Mouse (Mus musculus) intestine, postnatal 0 days (tissue): ENCODE data around the gene St3gal5. TPM values are rescaled to one million over a fixed set of nuclear protein-coding genes. Genes with fewer than 3 reads are reported as not detected.

Experiments used
- ATAC-seq: fragments of 200-750 bp; cut with Nextera tagmentation; 2 replicates; pipeline ENCODE4 v1.8.0; 2017; ENCODE audit warnings: mild to moderate bottlenecking, moderate TSS enrichment, moderate library complexity
- H3K27ac ChIP-seq: fragments of 300-500 bp; sonication (generic); 2 replicates; pipeline ENCODE4 v1.5.1; 2014; ENCODE audit warnings: mild to moderate bottlenecking, low read depth, low read length, moderate library complexity
- H3K27me3 ChIP-seq: fragments of 300-500 bp; sonication (generic); replicated peaks from 2 replicates; pipeline ENCODE4 v1.6.1; 2014; ENCODE audit warnings: low read length, mixed read lengths; ENCODE audit not compliant: control insufficient read depth, insufficient read depth
- H3K36me3 ChIP-seq: fragments of 300-500 bp; sonication (generic); 2 replicates; pipeline ENCODE4 v1.6.1; 2014; ENCODE audit warnings: mild to moderate bottlenecking, moderate library complexity; ENCODE audit not compliant: control insufficient read depth, insufficient read depth
- H3K4me1 ChIP-seq: fragments of 300-500 bp; sonication (generic); replicated peaks from 2 replicates; pipeline ENCODE4 v1.6.1; 2014; ENCODE audit warnings: antibody characterized with exemption, low read length, mixed read lengths; ENCODE audit not compliant: control insufficient read depth, insufficient read depth
- H3K4me2 ChIP-seq: fragments of 300-500 bp; sonication (generic); replicated peaks from 2 replicates; pipeline ENCODE4 v1.6.1; 2014; ENCODE audit warnings: low read depth, mild to moderate bottlenecking, moderate library complexity
- H3K4me3 ChIP-seq: fragments of 300-500 bp; sonication (generic); 2 replicates; pipeline ENCODE4 v1.5.1; 2014; ENCODE audit warnings: low read depth, low read length
- H3K9ac ChIP-seq: fragments of 300-500 bp; sonication (generic); 2 replicates; pipeline ENCODE4 v1.6.1; 2014; ENCODE audit warnings: mild to moderate bottlenecking, low read depth, low read length
- H3K9me3 ChIP-seq: fragments of 300-500 bp; sonication (generic); 2 replicates; pipeline ENCODE4 v1.6.1; 2016; ENCODE audit warnings: mixed run types; ENCODE audit not compliant: control insufficient read depth
- CTCF ChIP-seq: sonication (generic); IDR thresholded peaks from 2 replicates; pipeline ENCODE4 v1.5.1; 2016; ENCODE audit warnings: low read depth, mild to moderate bottlenecking, control low read depth, antibody characterized with exemption, moderate library complexity
- WGBS: fragments of 180-500 bp; shearing (Covaris S2); extraction: QIAGEN DNeasy Blood & Tissue Kit; methylation state at CpG from one replicate; pipeline ENCODE4 v1.1.7; 2014; 5-methylcytosine and 5-hydroxymethylcytosine counted together
- polyA plus RNA-seq: library from polyadenylated mRNA; unstranded; fragments of >200 nt; fragmentation: Nextera tagmentation; extraction: Ambion mirVana; gene quantifications from 2 replicates; pipeline ENCODE4 v1.2.1, GENCODE M21; 2015

St3gal5 gene
- polyA plus RNA-seq, 1 experiment from 2014 or later, result 69.0 TPM

GRCm38 (mm10) chr6:72108941-72109892 is 11.8 kb downstream of the St3gal5 start:
- Histone ChIP-seq H3K4me1 (no peaks in the 10 kb centered on the region), H3K4me2 (no peak overlapping the region), H3K9ac (no peak overlapping the region), H3K4me3 (no peak overlapping the region), H3K9me3 (no peaks in the 10 kb centered on the region), H3K27me3 (no peaks in the 10 kb centered on the region), H3K27ac (no peak overlapping the region), H3K36me3 (no peaks in the 10 kb centered on the region)
- TF ChIP-seq CTCF, result no peak
- WGBS, result 66% methylated on average over 14 of the region's 14 CpGs
- ATAC-seq, result no peak

- Histone ChIP-seq H3K4me1 (no peaks in the 10 kb centered on the region), H3K9me3 (no peaks in the 10 kb centered on the region), H3K27me3 (no peaks in the 10 kb centered on the region), H3K9ac (no peak overlapping the region), H3K4me3 (no peak overlapping the region), H3K4me2 (no peak overlapping the region), H3K36me3 (no peaks in the 10 kb centered on the region), H3K27ac (no peak overlapping the region)
- no peak for ATAC-seq
- TF ChIP-seq CTCF, result no peak
- WGBS, result 83% methylated on average over 3 of the region's 3 CpGs
These were observed 13.2 kb downstream of the St3gal5 start for GRCm38 (mm10) chr6:72110577-72110976.

- H3K4me3 ChIP-seq, result no peak overlapping the region
- H3K27ac ChIP-seq, result no peak overlapping the region
- no peak for TF ChIP-seq CTCF
- no peak overlapping the region for H3K4me2 ChIP-seq
- WGBS, result 54% methylated on average over 6 of the region's 6 CpGs
- no peaks in the 10 kb centered on the region for H3K4me1 ChIP-seq
- H3K9me3 ChIP-seq, result no peaks in the 10 kb centered on the region
- H3K27me3 ChIP-seq, result no peaks in the 10 kb centered on the region
- no peak for ATAC-seq
- no peaks in the 10 kb centered on the region for H3K36me3 ChIP-seq
- H3K9ac ChIP-seq, result no peak overlapping the region
These were observed 15.2 kb downstream of the St3gal5 start for GRCm38 (mm10) chr6:72112575-72112974.

- no peak overlapping the region for H3K4me2 ChIP-seq
- no peak for TF ChIP-seq CTCF
- H3K4me1 ChIP-seq, result no peaks in the 10 kb centered on the region
- no peaks in the 10 kb centered on the region for H3K36me3 ChIP-seq
- no peaks in the 10 kb centered on the region for H3K27me3 ChIP-seq
- H3K27ac ChIP-seq, result no peak overlapping the region
- no peak overlapping the region for H3K9ac ChIP-seq
- no peak for ATAC-seq
- H3K4me3 ChIP-seq, result no peak overlapping the region
- H3K9me3 ChIP-seq, result no peaks in the 10 kb centered on the region
- WGBS, result 74% methylated on average over 2 of the region's 2 CpGs
These were observed 15.8 kb downstream of the St3gal5 start for GRCm38 (mm10) chr6:72113093-72113702.

- no peaks in the 10 kb centered on the region for H3K9me3 ChIP-seq
- H3K4me3 ChIP-seq, result no peak overlapping the region
- no peak for ATAC-seq
- no peaks in the 10 kb centered on the region for H3K27me3 ChIP-seq
- no peaks in the 10 kb centered on the region for H3K4me1 ChIP-seq
- no peak overlapping the region for H3K27ac ChIP-seq
- 79% methylated on average over 7 of the region's 7 CpGs for WGBS
- no peak for TF ChIP-seq CTCF
- no peak overlapping the region for H3K9ac ChIP-seq
- no peak overlapping the region for H3K4me2 ChIP-seq
- H3K36me3 ChIP-seq, result no peaks in the 10 kb centered on the region
These were observed 17.5 kb downstream of the St3gal5 start for GRCm38 (mm10) chr6:72114902-72115301.

GRCm38 (mm10) chr6:72117322-72117968 is 20.1 kb downstream of the St3gal5 start:
- no peak overlapping the region for H3K4me3 ChIP-seq
- TF ChIP-seq CTCF, result no peak
- H3K36me3 ChIP-seq, result no peaks in the 10 kb centered on the region
- H3K9ac ChIP-seq, result no peak overlapping the region
- H3K4me2 ChIP-seq, result no peak overlapping the region
- H3K4me1 ChIP-seq, result no peaks in the 10 kb centered on the region
- ATAC-seq, result no peak
- no peaks in the 10 kb centered on the region for H3K9me3 ChIP-seq
- H3K27ac ChIP-seq, result no peak overlapping the region
- H3K27me3 ChIP-seq, result no peaks in the 10 kb centered on the region
- 37% methylated on average over 8 of the region's 8 CpGs for WGBS
